Mouse (Mus musculus) megakaryocyte, embryonic 14.5 days (primary cell): ENCODE data around the gene Prim2. TPM values are rescaled to one million over a fixed set of nuclear protein-coding genes. Genes with fewer than 3 reads are reported as not detected.

Source experiments
- H3K27me3 ChIP-seq: replicated peaks from 2 replicates; pipeline ENCODE3; 2012; ENCODE audit warnings: inconsistent platforms
- H3K36me3 ChIP-seq: replicated peaks from 2 replicates; pipeline ENCODE3; 2012; ENCODE audit warnings: low read length, inconsistent platforms, mixed read lengths
- H3K4me1 ChIP-seq: 2 replicates; pipeline ENCODE4 v1.6.1; 2012; ENCODE audit warnings: inconsistent platforms
- H3K4me3 ChIP-seq: replicated peaks from 2 replicates; pipeline ENCODE3; 2012; ENCODE audit warnings: moderate library complexity, mild to moderate bottlenecking, inconsistent platforms
- H3K9me3 ChIP-seq: 2 replicates; pipeline ENCODE4 v1.6.1; 2012; ENCODE audit warnings: inconsistent platforms
- FLI1 ChIP-seq: IDR thresholded peaks from 2 replicates; pipeline ENCODE4 v1.6.1; 2012; ENCODE audit warnings: low read length, inconsistent platforms, mixed read lengths
- GATA1 ChIP-seq: IDR thresholded peaks from 3 replicates; pipeline ENCODE4 v1.6.1; 2012; ENCODE audit warnings: mixed read lengths, low read length, inconsistent platforms, borderline replicate concordance
- polyA plus RNA-seq: library from polyadenylated mRNA; stranded (reverse); fragments of >175 nt; gene quantifications from 2 replicates; pipeline ENCODE4 v1.2.3, GENCODE M21; 2012; ENCODE audit warnings: low replicate concordance; ENCODE audit not compliant: insufficient read depth

The Prim2 gene
- polyA plus RNA-seq, 1 experiment, result 2.1 TPM

- H3K4me3 ChIP-seq, result peak overlapping the region; percentile 23
- H3K36me3 ChIP-seq, result peaks cover 4% of the 10 kb centered on the region
- H3K9me3 ChIP-seq, result no peaks in the 10 kb centered on the region
- TF ChIP-seq GATA1 (no peak), FLI1 (no peak)
- H3K27me3 ChIP-seq, result no peaks in the 10 kb centered on the region
- peaks cover 13% of the 10 kb centered on the region for H3K4me1 ChIP-seq
Measured at GRCm38 (mm10) chr1:33564032-33564431, 105.6 kb downstream of the Prim2 start.

- Histone ChIP-seq H3K36me3 (peaks cover 4% of the 10 kb centered on the region), H3K4me1 (peaks cover 13% of the 10 kb centered on the region), H3K27me3 (no peaks in the 10 kb centered on the region), H3K4me3 (no peak overlapping the region), H3K9me3 (no peaks in the 10 kb centered on the region)
- TF ChIP-seq FLI1, result no peak
- no peak for TF ChIP-seq GATA1
Measured at GRCm38 (mm10) chr1:33563611-33564010, 106.0 kb downstream of the Prim2 start.

- Histone ChIP-seq H3K27me3 (no peaks in the 10 kb centered on the region), H3K9me3 (0 out of 2 replicates have a peak, but pooled peaks cover under 1% of the 10 kb centered on the region), H3K4me1 (no peaks in the 10 kb centered on the region; the same call in 1 of the 2 replicates), H3K36me3 (peaks cover under 1% of the 10 kb centered on the region), H3K4me3 (no peak overlapping the region)
- TF ChIP-seq FLI1, result no peak
- TF ChIP-seq GATA1, result no peak
Measured at GRCm38 (mm10) chr1:33556638-33557037, 113.0 kb downstream of the Prim2 start.

- TF ChIP-seq GATA1, result no peak
- TF ChIP-seq FLI1, result no peak
- Histone ChIP-seq H3K9me3 (0 out of 2 replicates have a peak, but pooled peaks cover 5% of the 10 kb centered on the region), H3K36me3 (peaks cover 4% of the 10 kb centered on the region)
Measured at GRCm38 (mm10) chr1:33555626-33556025, 114.0 kb downstream of the Prim2 start.

GRCm38 (mm10) chr1:33551350-33551749 is 118.2 kb downstream of the Prim2 start:
- Histone ChIP-seq H3K4me3 (no peak overlapping the region), H3K27me3 (no peaks in the 10 kb centered on the region), H3K4me1 (no peaks in the 10 kb centered on the region), H3K9me3 (peaks cover 20% of the 10 kb centered on the region), H3K36me3 (peaks cover 18% of the 10 kb centered on the region)
- no peak for TF ChIP-seq FLI1
- TF ChIP-seq GATA1, result no peak

More at GRCm38 (mm10) chr1:33555626-33556025, 114.0 kb downstream of the Prim2 start:
- Histone ChIP-seq H3K4me1 (no peaks in the 10 kb centered on the region; the same call in 1 of the 2 replicates), H3K4me3 (no peak overlapping the region), H3K27me3 (no peaks in the 10 kb centered on the region)

GRCm38 (mm10) chr1:33541708-33542107 is 127.9 kb downstream of the Prim2 start:
- Histone ChIP-seq H3K9me3 (no peaks in the 10 kb centered on the region), H3K4me1 (no peaks in the 10 kb centered on the region), H3K36me3 (peaks cover 20% of the 10 kb centered on the region), H3K4me3 (no peak overlapping the region), H3K27me3 (no peaks in the 10 kb centered on the region)
- TF ChIP-seq GATA1 (no peak), FLI1 (no peak)

GRCm38 (mm10) chr1:33537948-33538347 is 131.6 kb downstream of the Prim2 start:
- Histone ChIP-seq H3K4me3 (no peak overlapping the region), H3K9me3 (0 out of 2 replicates have a peak, but pooled peaks cover 2% of the 10 kb centered on the region), H3K27me3 (no peaks in the 10 kb centered on the region), H3K4me1 (peaks cover 8% of the 10 kb centered on the region), H3K36me3 (peaks cover 27% of the 10 kb centered on the region)
- no peak for TF ChIP-seq FLI1
- TF ChIP-seq GATA1, result no peak

- peaks cover 11% of the 10 kb centered on the region for H3K4me1 ChIP-seq
- TF ChIP-seq GATA1, result no peak
- H3K36me3 ChIP-seq, result peaks cover 27% of the 10 kb centered on the region
- no peak overlapping the region for H3K4me3 ChIP-seq
- 0 out of 2 replicates have a peak, but pooled peaks cover 2% of the 10 kb centered on the region for H3K9me3 ChIP-seq
- no peaks in the 10 kb centered on the region for H3K27me3 ChIP-seq
Measured at GRCm38 (mm10) chr1:33536272-33537004, 133.2 kb downstream of the Prim2 start.

GRCm38 (mm10) chr1:33535140-33535686 is 134.4 kb downstream of the Prim2 start:
- Histone ChIP-seq H3K4me1 (peaks cover 16% of the 10 kb centered on the region), H3K36me3 (peaks cover 22% of the 10 kb centered on the region), H3K9me3 (0 out of 2 replicates have a peak, but pooled peaks cover 2% of the 10 kb centered on the region), H3K27me3 (no peaks in the 10 kb centered on the region), H3K4me3 (no peak overlapping the region)
- TF ChIP-seq GATA1 (no peak), FLI1 (no peak)

GRCm38 (mm10) chr1:33531860-33532259 is 137.7 kb downstream of the Prim2 start:
- no peak for TF ChIP-seq GATA1
- no peak for TF ChIP-seq FLI1
- H3K9me3 ChIP-seq, result 0 out of 2 replicates have a peak, but pooled peaks cover 2% of the 10 kb centered on the region
- H3K27me3 ChIP-seq, result no peaks in the 10 kb centered on the region
- H3K4me1 ChIP-seq, result peaks cover 25% of the 10 kb centered on the region
- no peak overlapping the region for H3K4me3 ChIP-seq
- H3K36me3 ChIP-seq, result peaks cover 9% of the 10 kb centered on the region
